Mouse (Mus musculus) bone marrow macrophage, adult 2 months (primary cell): ENCODE measurements around the gene Sorcs3.

ENCODE experiments used
- CTCF ChIP-seq: IDR thresholded peaks from 2 replicates; pipeline ENCODE4 v1.5.1; 2012; ENCODE audit warnings: low read depth, mild to moderate bottlenecking, low read length, moderate library complexity
- POLR2A ChIP-seq: IDR thresholded peaks from 2 replicates; pipeline ENCODE4 v1.6.1; 2012; ENCODE audit warnings: mild to moderate bottlenecking, low read depth, low read length, borderline replicate concordance

GRCm38 (mm10) chr19:48280273-48280672 is 74.4 kb downstream of the Sorcs3 start:
- TF ChIP-seq CTCF, result no peak
- no peak for TF ChIP-seq POLR2A
